Mouse (Mus musculus) Muller cell, postnatal 12 days (primary cell): Measurements from ENCODE around the gene Ttc21a.
"Not testable (repeated sequence)": the region's sequence is repeated elsewhere in the genome, so short reads cannot be mapped to it uniquely, and the experiment has no call there.

Source experiments
- DNase-seq: peaks from one replicate; pipeline ENCODE4 v3.0.0-alpha.2; 2015; ENCODE audit errors: inconsistent ontology term

Ttc21a gene

DNA sequence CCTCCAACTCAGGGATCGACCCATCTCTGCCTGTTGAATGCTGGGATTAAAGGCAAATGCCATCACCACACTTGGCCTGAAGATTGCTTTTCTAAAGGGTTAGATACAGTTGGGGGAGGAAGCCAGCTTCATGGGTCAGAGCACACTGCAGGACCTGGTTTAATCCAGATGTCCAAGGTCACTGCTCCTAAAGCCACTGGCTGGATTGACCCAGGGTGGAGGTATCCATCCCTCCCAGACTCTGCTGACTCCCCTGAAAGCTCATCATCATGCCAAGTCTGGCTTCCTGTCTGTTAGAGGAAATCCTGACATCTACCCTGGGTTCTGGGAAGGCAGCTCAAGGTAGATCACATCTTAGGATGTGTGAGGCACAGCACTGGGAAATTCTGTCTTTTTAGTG is 61.4 kb downstream of the Ttc21a start:
- no peak for DNase-seq

GRCm38 (mm10) chr9:119999636-120000035 is 62.2 kb downstream of the Ttc21a start:
- no peak for DNase-seq

- no peak for DNase-seq
Measured at GRCm38 (mm10) chr9:120000761-120001160, 63.4 kb downstream of the Ttc21a start.

DNA sequence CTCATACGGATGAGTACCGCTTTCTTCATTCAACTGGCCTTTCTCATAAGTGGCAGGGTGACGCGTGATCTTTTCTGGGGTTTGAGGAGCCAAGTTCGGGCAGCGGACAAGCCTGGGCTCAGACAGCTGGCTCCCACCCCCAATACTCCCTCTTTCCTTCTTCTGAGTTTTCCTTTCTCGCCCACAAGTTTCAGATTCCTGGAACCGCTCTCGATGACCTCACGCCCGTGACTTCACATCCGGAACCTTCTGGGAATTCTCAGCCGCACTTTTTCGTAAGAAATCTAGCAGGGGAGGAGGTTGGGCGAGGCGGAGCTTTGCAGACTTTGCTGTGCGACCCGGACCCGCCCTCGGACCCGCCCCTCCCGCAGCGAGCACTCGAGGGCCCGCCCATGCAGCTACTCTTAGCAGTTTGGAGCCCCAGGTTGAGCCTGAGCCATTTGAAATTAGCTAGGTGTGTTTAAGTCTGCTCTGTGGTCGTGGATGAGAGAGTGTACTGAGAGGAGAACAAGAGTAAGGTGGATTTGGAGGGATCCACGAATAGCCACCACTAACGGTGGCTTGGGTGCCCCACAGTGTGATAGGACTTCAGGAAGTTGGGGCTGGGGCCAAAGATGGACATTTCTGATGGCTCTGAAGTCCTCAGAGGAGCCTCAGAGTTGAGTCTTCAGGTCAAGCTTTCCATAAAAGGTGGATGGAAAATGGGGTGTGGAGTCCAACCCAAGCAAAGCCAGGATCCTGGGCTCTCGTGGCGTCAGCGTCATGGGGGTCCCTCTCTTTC is 64.7 kb downstream of the Ttc21a start:
- DNase-seq: peak; percentile 96

DNA sequence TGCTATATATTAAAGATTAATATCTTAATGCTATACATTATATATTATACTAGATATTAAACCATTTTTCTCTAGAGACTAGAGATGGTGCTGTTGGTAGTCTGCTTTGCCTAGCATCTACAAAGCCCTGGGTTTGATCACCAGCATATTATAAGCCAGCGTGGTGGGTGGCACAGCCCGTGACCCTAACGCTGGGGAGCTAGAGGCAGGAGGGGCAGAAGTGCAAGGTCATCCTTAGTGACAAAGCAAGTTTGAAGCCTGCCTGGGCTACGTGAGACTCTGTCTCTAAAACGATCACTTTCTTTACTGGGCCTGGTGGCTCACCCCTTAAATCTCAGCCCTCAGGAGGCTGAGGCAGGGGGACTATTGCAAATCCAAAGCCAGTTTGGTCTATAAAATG is 65.5 kb downstream of the Ttc21a start:
- no peak for DNase-seq

- no peak for DNase-seq
Measured at GRCm38 (mm10) chr9:120005936-120006335, 68.5 kb downstream of the Ttc21a start.

DNA sequence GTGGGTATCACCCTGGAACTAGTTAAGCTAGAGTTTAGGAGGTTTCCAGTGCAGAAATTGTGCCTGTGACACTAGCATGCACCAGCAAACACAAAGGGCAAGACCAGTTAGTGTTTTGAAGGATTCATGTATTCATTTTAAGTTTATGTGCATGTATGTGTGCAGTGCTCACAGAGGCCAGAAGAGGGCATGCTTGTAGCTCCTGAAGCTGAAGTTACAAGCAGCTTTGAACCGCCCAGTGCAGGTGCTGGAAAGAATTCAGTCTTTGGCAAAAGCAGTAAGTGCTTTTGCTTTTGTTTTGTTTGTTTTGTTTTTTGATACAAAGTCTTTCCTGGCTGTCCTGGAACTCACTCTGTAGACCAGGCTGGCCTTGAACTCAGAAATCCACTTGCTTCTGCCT is 70.4 kb downstream of the Ttc21a start:
- DNase-seq: no peak

- no peak for DNase-seq
Measured at GRCm38 (mm10) chr9:120009226-120009841, 71.9 kb downstream of the Ttc21a start.

- no peak for DNase-seq
Measured at GRCm38 (mm10) chr9:120009871-120010270, 72.5 kb downstream of the Ttc21a start.

DNA sequence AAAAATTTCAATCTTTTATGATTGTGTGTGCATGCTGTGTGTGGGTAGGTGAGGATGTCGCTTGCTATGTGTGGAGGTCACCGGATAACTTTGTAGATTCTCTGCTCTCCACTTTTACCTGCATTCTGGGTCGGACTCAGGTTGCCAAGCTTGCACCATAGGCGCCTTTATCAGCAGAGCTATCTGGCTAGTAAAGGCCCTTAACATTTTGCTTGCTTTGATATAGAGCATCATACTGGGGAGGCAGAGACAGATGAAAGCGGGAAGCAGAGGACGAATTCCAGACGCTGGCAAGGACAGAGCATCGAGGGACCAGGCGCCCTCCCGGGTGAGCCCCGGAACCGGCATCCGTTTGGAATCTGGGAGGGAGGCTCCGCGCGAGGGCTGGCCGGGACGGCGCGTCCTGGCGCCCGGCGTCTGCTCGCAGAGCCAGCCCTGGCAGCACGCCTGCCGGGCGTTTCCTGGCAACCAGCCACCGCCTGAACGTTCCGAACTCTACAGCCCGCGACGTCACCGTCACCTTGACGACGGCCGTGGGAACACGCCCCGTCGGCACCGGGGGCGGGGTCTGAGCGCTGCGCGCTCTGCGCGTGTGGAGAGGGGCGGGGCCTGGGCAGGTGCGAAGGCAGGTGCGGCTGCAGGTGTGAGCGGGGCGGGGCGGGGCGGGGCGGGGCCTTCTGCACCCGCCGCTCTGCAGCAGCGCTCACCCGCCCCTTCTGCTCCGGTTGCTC is 73.5 kb downstream of the Ttc21a start:
- DNase-seq: peak; percentile 97

DNA sequence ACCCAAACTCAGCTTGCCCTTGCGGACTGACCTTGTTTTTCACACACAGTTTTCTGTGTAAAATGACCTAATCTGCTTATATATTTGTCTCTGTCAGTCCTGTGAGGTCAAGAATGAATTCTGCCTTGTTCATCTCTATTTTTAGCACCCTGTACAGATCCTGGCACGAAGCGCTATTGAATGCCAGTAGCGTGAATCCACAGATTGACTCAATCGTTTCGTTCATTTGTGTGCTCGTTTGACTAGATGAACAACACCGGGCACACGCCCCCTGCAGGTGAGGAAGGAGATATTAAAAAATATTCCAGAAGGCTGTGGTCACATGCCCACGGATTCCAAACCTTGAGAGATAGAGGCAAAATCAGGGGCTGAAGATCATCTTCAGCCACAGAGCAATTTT is 74.1 kb downstream of the Ttc21a start:
- peak; percentile 96 for DNase-seq

DNA sequence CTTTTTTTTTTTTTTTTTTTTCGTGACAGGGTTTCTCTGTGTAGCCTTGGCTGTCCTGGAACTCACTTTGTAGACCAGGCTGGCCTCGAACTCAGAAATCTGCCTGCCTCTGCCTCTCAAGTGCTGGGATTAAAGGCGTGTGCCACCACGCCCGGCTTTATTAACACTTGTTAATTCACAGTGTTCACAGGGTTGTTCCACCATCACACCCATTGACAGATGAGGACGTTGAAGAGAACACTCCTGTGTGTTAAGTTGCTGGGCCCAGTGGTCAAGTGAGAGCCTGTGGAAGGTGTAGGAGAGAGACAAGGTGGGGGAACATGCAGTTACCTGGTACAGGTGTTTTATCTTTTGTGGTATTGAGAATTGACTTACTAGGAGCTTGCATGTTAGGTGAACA is 74.8 kb downstream of the Ttc21a start:
- not testable (repeated sequence) for DNase-seq

DNA sequence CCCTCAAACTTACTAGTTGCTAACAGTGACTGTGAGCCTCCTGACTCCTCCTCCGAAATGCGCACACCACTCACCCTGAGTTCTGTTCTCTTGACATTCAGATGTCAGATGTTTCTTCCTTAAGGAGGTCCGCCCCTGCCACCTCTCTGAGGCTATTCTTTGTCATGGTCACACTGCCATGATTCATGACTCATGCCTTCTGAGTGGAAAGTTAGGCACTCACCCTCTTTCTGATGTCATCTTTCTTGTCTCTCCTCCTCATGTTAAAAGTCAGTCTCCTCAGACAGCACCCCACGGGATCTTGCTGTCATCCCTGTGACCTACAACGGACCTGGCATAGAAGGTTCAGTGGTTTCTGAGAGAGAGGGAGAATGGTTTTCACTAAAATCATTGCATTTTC is 75.4 kb downstream of the Ttc21a start:
- DNase-seq: peak; percentile 65

DNA sequence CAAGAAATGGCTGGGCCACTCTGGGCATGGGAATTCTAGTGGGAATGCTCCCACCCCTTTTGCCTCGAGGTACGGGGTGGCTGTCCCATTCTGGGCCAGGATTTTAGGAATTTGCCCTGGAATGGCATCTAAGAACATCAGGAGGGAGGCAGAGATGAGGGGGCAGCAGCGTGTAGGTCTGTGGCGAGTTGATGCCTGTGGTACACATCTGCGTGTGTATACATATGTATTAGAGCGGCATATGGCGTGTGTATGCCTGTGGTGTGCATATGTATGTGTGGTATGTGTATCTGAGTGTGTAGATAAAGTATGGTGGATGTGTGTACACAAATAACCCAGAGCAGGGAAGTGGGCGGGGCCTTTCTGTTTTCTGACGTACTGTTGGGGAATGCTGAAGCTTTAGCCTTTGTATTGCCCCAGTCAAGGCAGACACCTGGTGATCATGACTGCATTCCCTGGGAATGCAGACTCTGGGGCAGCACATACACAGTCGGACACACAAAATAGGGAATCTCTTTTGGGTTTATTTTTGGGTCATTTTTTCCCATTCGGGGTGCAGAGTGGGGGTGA is 75.9 kb downstream of the Ttc21a start:
- peak; percentile 89 for DNase-seq

DNA sequence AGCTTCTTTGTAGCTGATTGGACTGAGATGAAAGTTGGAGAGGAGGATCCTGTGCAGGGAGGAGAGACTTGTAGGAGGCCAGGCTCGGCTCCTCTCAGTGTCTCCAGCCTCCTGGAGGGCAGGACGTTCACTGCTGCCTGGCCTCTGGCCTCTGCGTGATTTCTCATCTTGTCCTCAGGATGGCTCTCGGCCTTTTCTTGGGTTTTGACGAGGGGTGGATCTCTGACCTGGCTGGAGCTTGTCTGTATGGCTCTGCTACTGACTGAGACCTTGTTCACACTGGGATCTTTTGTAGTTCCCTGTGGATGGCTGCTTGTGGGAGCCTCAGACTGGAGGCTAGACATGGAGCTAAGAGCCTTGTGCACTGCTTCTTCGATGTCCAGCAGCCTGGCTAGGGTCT is 77.4 kb downstream of the Ttc21a start:
- no peak for DNase-seq

DNA sequence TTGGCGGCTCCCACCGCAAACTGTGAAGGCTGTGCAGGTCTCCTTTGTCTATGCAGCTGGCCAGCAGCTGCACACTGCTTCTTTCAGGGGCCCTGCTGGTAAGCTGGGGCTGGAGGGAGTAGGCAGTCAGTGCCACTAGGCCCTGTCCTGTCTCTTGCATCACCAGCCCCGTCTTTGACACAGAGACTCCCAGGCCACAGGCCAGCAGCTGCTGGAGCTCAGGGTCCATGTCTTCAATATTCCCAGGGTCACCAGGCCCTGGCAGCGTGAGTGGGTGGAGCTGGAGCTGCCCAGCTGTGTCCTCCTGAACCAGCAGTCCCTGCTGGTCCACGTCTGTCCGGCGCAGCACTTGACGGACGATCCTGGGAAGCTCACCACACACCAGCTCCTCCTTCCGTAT is 79.5 kb downstream of the Ttc21a start:
- DNase-seq: no peak
